Mouse (Mus musculus) fibroblast of lung, adult 2 months (primary cell): ENCODE data around the gene Gm42791.
A peak's percentile ranks its signal among the peaks of the same experiment; 100 is the strongest.

ENCODE experiments used
- DNase-seq: peaks from one replicate; pipeline ENCODE4 v3.0.0-alpha.2; 2011; ENCODE audit warnings: low read depth

The Gm42791 gene

GRCm38 (mm10) chr5:148994706-148995414 is at the start of gene Gm42791:
TSS of gene Gm42791 (minus strand) at chr5:148995147.
- peak; percentile 97 for DNase-seq

GRCm38 (mm10) chr5:149044067-149044466 is 49.1 kb upstream of the Gm42791 start:
- no peak for DNase-seq

- DNase-seq, result no peak
These were observed 48.3 kb upstream of the Gm42791 start for GRCm38 (mm10) chr5:149043240-149043639.

DNA sequence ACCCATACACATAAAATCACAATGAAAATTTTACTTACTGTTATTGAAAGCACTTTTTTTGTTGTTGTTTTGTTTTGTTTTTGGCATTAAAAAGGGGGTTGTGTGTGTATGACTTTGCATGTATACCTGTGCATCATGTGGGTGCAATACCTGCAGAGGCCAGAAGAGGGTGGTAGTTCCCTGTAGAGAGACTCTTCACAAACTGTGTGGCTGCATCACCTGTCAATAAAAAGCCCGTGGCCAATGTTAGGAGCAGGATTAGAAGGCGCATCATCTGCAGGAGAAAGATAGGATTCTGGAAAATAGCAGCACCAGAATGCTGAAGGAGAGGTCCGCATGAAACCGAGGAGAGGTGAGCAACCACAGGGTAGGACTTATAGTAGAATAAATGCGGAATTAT is 44.9 kb upstream of the Gm42791 start:
- DNase-seq, result no peak

GRCm38 (mm10) chr5:149037729-149038128 is 42.8 kb upstream of the Gm42791 start:
- DNase-seq, result no peak

DNA sequence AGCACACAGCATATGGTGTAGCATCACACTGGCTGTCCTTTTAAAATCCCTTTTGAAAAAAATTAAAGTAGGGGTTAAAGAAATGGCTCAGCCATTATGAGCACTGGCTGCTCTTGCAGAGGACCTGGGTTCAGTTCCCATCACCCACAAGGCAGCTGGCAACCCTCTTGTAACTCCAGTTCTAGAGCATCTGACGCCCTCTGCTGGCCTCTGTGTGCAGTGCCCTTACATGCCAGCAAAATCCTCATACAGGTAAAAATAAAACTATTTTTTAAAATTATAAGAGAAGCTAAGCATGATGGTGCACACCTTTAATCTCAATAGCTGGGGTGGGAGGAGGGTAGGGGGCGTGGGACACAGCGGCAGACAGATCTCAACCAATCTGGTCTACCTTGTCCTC is 42.0 kb upstream of the Gm42791 start:
- DNase-seq, result no peak

DNA sequence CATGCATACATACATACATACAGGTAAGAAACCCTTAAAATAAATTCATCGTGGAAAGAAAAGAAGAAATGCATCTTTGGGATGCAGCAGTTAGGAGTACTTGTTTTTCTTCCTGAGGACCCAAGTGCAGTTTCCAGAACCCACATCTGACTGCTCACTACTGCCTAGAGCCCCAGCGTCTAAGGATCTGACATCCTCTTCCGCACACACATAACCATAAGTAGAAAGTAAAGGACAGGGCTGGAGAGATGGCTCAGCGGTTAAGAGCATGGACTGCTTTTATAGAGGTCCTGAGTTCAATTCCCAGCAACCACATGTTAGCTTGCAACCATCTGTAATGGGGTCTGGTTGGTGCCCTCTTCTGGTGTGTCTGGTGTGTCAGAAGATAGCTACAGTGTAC is 37.5 kb upstream of the Gm42791 start:
- DNase-seq, result no peak

GRCm38 (mm10) chr5:149031199-149031750 is 36.3 kb upstream of the Gm42791 start:
- DNase-seq, result peak; percentile 72

DNA sequence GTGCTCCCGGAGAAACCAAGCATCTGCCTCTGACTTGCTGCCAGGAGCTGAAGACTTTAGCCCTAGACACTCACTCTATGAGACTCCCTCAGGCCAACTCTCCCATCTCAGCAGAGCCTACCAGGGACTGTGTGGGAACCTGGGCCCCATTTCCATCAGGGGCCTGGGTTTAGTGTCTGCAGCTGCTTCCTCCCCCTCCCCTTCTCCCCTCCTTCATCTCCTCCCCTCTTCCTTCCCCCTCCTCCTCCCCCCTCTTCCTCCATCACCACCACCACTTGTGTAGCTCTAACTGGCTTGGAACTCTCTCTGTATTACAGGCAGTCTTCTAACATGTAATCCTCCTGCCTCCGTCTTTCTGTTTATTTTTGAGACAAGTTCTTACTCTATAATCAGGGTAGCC is 35.2 kb upstream of the Gm42791 start:
- no peak for DNase-seq

GRCm38 (mm10) chr5:149028394-149028793 is 33.4 kb upstream of the Gm42791 start:
- no peak for DNase-seq

GRCm38 (mm10) chr5:149027389-149027788 is 32.4 kb upstream of the Gm42791 start:
- no peak for DNase-seq

GRCm38 (mm10) chr5:149021120-149021519 is 26.2 kb upstream of the Gm42791 start:
- DNase-seq, result no peak

GRCm38 (mm10) chr5:149020681-149021062 is 25.7 kb upstream of the Gm42791 start:
- no peak for DNase-seq

- no peak for DNase-seq
These were observed 25.2 kb upstream of the Gm42791 start for GRCm38 (mm10) chr5:149020059-149020680.

GRCm38 (mm10) chr5:149017666-149018415 is 22.9 kb upstream of the Gm42791 start:
- no peak for DNase-seq

- DNase-seq, result no peak
These were observed 22.2 kb upstream of the Gm42791 start for GRCm38 (mm10) chr5:149017181-149017580.

DNA sequence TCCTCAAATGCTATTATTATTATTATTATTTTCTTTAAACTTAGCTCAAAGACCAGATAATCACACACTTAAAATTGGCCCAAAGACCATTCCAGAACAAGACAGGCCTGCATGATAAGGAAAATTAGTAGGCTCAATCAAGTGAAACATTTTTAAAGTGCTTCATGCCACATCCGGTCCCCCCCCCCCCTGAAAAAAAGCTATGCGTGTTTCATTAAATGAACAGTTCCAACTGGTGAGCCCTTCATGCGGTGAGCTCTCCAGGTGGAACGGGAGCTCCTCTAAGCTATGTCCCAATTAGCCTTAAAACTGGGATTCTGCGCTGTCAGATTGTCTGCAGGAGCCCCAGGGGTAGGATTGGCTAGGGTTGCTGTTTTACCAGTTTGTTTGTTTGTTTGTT is 21.3 kb upstream of the Gm42791 start:
- no peak for DNase-seq

DNA sequence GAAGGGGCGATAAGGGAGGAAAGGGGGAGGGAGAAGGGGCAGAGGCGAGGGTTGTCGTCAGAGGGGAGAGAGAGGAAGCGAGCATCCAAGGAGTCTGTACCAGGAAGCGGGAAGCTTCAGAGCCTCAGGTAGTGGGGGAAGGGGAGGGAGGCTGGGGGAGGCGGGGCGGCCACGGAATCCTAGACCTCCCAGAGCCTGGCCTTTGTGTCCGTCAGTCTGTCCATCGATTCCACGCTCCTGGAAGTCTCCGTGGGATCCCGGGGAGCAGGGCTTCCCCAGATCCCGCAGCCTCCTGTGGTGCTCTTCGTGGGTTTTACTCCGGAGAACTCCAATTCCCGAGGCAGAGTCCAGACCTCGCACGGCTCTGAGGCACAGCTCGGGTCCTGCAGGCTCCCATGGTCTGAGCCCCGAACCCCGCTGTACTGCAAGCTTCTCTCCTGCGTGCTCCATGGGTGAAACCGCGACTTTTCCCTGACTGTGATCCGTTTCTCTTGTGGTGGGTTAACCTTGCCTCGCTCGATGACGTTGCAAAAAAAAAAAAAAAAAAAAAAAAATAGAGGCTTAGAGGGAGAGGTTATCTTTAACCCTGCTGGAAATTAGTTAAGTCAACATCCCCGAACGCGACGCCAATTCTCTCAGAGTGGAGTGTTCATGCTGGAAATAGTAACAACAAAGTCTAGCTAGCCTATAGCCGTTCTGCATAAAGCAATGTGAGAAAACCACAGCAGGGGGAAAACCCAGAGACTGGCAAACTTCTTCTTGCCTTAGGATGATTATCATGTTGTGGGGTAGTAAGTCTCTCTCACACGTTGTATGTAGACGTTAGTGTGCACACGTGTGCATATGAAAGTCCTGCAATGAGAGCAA is 20.6 kb upstream of the Gm42791 start:
- DNase-seq, result no peak

GRCm38 (mm10) chr5:149014600-149015268 is 19.8 kb upstream of the Gm42791 start:
- DNase-seq, result no peak

DNA sequence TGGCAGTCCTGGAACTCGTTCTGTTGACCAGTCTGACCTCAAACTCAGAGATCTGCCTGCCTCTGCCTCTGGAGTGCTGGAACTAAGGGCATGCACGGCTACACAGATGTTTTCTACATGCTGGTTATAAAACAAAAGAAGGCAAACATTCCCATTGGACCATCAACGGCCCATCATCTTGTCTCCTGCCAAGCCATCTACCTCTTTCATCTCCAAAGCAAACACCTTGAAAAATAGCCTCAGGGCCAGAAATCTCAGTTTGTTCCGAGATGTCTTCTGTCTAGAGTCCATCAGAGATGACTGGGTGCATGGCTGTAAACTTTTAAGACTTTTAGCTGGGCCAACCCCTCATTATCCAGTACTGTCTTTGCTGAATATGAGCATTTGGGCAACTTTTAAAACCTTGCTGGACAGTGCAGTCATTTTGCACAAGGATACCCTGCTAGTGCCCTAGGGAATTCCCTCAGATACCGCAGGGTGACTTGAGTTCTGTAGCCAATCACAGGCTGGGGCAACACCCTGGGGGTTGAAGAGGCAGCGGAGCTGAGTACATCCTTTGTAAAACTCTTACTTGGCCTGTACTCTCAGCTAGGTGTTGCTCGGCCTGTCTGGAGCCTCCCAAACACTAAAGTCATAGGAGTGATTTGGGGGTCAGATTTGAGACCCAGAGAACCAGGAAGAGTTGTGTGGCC is 19.0 kb upstream of the Gm42791 start:
- DNase-seq, result no peak

DNA sequence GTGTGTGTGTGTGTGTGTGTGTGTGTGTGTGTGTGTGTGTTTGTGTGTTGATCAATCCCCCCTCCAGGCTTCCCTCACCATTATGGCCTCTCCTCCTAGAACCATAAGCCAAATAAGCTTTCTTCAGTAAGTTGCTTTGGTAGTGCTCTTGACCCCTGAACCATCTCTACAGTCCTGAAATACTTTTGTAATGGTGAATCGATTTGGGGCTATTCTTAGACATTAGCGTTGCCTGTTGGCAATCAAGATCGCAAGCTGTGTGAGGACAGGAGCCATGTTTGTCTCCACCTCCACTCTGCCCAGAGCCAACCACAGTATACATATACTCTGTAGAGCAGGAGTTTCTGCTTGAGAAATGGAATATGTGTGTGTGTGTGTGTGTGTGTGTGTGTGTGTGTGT is 14.2 kb upstream of the Gm42791 start:
- DNase-seq, result no peak
